Mouse (Mus musculus): Measurements from ENCODE around the gene Trim61. TPM values are rescaled to one million over a fixed set of nuclear protein-coding genes. Genes with fewer than 3 reads are reported as not detected.

Gene Trim61
- not detected in 2 replicates for polyA plus RNA-seq (2014; fragmentation: Nextera tagmentation; extraction: Ambion mirVana)

DNA sequence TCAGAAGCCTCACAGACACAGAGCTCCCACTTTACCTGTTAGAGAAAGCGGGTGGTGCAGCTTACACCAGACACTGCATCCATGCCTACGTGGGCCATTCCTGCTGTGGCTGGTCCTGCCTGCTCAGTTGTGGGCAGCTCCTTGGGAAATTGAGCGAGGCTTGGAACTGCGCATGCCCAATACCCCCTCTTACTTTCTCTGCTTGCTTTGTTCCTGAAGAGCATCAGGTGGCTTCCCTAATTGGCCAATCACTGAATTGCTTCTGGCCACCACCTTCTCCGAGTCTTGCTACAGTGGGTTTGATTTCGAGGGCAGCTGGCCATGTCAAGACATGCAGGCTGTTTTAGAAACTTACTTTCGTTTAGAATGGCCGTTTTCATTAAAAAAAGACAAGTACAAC lies at the start of gene Trim61, which contains the start of gene Trim60:
Gene Trim61, minus strand, starts transcription at position 101 of the 400 bp plus-strand sequence.
Gene Trim60, minus strand, starts transcription at position 162 of the 400 bp plus-strand sequence.
- no peaks in the 10 kb centered on the region for H3K36me3 ChIP-seq (ENCODE audit: control insufficient read depth, insufficient read depth, low read length)
- H3K27me3 ChIP-seq (ENCODE audit: control insufficient read depth, insufficient read depth, low read length) = no peaks in the 10 kb centered on the region
- H3K27ac ChIP-seq (ENCODE audit: low read depth, low read length) = no peak within 1 kb of the TSS
- no peak within 1 kb of the TSS for H3K9ac ChIP-seq (ENCODE audit: low read depth, low read length)
- H3K4me2 ChIP-seq (replicated peaks; ENCODE audit: low read depth, low read length) = no peak within 1 kb of the TSS
- ATAC-seq (ENCODE audit: low FRiP score) (no peak), DNase-seq (ENCODE audit: low spot score) (no peak)
- H3K4me1 ChIP-seq (replicated peaks; ENCODE audit: control insufficient read depth, insufficient read depth, low read length) = no peaks in the 10 kb centered on the region
- 89% methylated on average over 8 of the region's 8 CpGs for WGBS
- H3K9me3 ChIP-seq (ENCODE audit: control insufficient read depth, low read length) = no peaks in the 10 kb centered on the region
- no peak within 1 kb of the TSS for H3K4me3 ChIP-seq (ENCODE audit: low read depth, low read length)

DNA sequence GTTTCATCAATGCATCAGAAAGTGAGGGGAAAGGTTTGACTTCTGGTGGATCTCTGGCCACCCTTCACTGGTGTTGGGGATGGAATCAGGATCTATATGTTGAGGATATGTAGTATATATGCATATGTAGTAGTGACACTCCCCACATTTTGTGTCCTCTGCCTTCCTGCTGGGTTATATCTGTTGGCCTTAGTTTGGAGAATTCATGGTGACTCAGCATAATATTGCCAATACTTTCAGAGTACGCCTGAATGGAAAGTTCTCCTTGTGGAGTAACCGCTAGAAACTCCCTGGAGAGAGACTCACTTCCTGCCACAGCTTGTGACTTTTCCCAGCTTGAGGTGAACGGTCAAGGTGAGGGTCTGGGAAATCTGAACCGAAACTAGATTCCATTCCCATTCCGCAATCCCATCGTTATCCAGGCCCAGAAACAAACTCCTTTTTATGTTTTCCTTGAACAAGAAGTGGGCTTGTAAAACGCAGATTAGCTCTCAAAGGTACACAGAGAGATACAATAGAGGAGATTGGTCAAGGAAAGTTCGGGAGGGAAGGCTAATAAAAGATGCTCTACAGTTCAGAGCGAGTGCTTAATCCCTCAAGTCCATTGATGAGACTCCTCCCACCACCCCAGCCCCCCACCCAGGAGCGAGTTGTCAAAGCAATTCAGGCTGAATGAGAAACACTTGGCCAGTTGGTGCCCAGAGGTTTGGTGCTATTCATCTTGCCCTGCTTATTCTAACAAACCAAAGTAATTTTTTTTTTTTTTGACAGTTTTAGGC lies 49.6 kb upstream of the Trim61 start:
- Histone ChIP-seq H3K9me3 (ENCODE audit: control insufficient read depth, low read length) (no peaks in the 10 kb centered on the region), H3K27me3 (ENCODE audit: control insufficient read depth, insufficient read depth, low read length) (no peaks in the 10 kb centered on the region), H3K9ac (ENCODE audit: low read depth, low read length) (no peak overlapping the region), H3K4me3 (ENCODE audit: low read depth, low read length) (no peak overlapping the region), H3K4me2 (replicated peaks; ENCODE audit: low read depth, low read length) (no peak overlapping the region), H3K27ac (ENCODE audit: low read depth, low read length) (no peak overlapping the region), H3K4me1 (replicated peaks; ENCODE audit: control insufficient read depth, insufficient read depth, low read length) (no peaks in the 10 kb centered on the region), H3K36me3 (ENCODE audit: control insufficient read depth, insufficient read depth, low read length) (no peaks in the 10 kb centered on the region)
- peak; percentile 58; the same call in 1 of the 2 replicates for ATAC-seq (ENCODE audit: low FRiP score)
- 46% methylated on average over 10 of the region's 10 CpGs for WGBS
- DNase-seq (ENCODE audit: low spot score) = no peak

DNA sequence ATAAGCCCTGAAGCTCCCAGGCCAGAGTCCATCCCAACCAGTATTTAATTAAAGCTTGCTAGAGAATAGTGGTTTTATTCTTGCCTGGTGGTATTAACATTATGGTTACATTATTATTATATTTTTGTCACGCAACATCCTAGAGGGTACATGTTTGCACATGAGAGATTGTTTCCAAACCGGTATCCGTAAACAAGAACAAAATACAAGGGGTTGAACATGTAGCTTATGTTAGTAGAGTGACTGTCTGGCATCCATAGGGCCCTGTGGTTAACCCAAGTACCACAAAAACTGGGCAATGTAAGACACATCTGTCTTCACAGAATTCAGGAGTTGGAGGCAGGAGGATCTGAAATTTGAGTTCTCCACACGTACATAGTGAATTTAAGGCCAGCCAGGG lies 48.7 kb upstream of the Trim61 start:
- Histone ChIP-seq H3K4me3 (ENCODE audit: low read depth, low read length) (no peak overlapping the region), H3K36me3 (ENCODE audit: control insufficient read depth, insufficient read depth, low read length) (no peaks in the 10 kb centered on the region), H3K9ac (ENCODE audit: low read depth, low read length) (no peak overlapping the region), H3K9me3 (ENCODE audit: control insufficient read depth, low read length) (no peaks in the 10 kb centered on the region), H3K4me1 (replicated peaks; ENCODE audit: control insufficient read depth, insufficient read depth, low read length) (no peaks in the 10 kb centered on the region), H3K27me3 (ENCODE audit: control insufficient read depth, insufficient read depth, low read length) (no peaks in the 10 kb centered on the region), H3K4me2 (replicated peaks; ENCODE audit: low read depth, low read length) (no peak overlapping the region), H3K27ac (ENCODE audit: low read depth, low read length) (no peak overlapping the region)
- no peak for ATAC-seq (ENCODE audit: low FRiP score)
- 98% methylated on average over 4 of the region's 4 CpGs for WGBS
- no peak for DNase-seq (ENCODE audit: low spot score)

DNA sequence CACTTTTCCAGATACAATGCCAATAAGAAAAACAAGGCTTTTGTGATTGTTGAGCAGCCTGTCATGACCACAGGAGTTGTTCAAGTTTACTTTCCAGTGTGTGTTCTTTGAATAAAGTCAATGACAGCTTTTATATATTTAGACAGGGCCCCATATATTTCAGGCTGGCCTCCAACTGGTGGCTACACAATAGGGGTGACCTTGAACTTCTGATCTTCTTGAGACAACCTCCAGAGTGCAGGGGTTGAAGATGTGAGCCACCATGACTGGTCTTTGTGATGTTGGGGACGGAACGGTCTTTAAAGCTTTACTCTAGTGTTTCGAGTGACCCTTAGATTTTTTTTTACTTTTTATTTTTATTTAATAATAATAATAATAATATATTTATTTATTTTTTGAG lies 47.3 kb upstream of the Trim61 start:
- Histone ChIP-seq H3K36me3 (ENCODE audit: control insufficient read depth, insufficient read depth, low read length) (no peaks in the 10 kb centered on the region), H3K4me3 (ENCODE audit: low read depth, low read length) (no peak overlapping the region), H3K4me2 (replicated peaks; ENCODE audit: low read depth, low read length) (no peak overlapping the region), H3K27ac (ENCODE audit: low read depth, low read length) (no peak overlapping the region), H3K4me1 (replicated peaks; ENCODE audit: control insufficient read depth, insufficient read depth, low read length) (no peaks in the 10 kb centered on the region), H3K9me3 (ENCODE audit: control insufficient read depth, low read length) (no peaks in the 10 kb centered on the region), H3K27me3 (ENCODE audit: control insufficient read depth, insufficient read depth, low read length) (no peaks in the 10 kb centered on the region), H3K9ac (ENCODE audit: low read depth, low read length) (no peak overlapping the region)
- 86% methylated on average over 3 of the region's 3 CpGs for WGBS
- DNase-seq (ENCODE audit: low spot score) (no peak), ATAC-seq (ENCODE audit: low FRiP score) (no peak)

DNA sequence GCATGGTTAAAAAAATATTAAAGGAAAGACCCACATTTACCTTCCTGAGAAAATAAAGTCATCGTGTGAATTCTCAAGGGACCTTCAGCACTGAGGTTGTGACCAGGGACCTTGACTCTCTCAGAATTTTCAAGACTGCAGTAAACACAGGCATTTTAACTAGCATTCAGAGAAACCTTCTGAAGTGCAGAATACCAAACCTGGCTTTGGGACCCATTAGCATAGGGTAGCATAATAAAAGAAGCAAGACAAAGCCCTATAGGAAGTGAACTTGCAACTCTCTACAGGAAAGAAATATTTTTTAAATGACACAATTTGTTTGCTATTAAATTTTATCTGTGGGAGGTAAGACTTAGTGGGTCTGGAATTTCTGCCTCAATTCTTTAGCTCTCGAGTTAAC lies 45.7 kb upstream of the Trim61 start:
- 57% methylated on average over 2 of the region's 2 CpGs for WGBS
- H3K4me3 ChIP-seq (ENCODE audit: low read depth, low read length) = no peak overlapping the region
- no peaks in the 10 kb centered on the region for H3K36me3 ChIP-seq (ENCODE audit: control insufficient read depth, insufficient read depth, low read length)
- no peaks in the 10 kb centered on the region for H3K4me1 ChIP-seq (replicated peaks; ENCODE audit: control insufficient read depth, insufficient read depth, low read length)
- H3K9ac ChIP-seq (ENCODE audit: low read depth, low read length) = no peak overlapping the region
- no peak overlapping the region for H3K4me2 ChIP-seq (replicated peaks; ENCODE audit: low read depth, low read length)
- no peaks in the 10 kb centered on the region for H3K9me3 ChIP-seq (ENCODE audit: control insufficient read depth, low read length)
- no peaks in the 10 kb centered on the region for H3K27me3 ChIP-seq (ENCODE audit: control insufficient read depth, insufficient read depth, low read length)
- DNase-seq (ENCODE audit: low spot score) = no peak
- no peak overlapping the region for H3K27ac ChIP-seq (ENCODE audit: low read depth, low read length)
- ATAC-seq (ENCODE audit: low FRiP score) = no peak

DNA sequence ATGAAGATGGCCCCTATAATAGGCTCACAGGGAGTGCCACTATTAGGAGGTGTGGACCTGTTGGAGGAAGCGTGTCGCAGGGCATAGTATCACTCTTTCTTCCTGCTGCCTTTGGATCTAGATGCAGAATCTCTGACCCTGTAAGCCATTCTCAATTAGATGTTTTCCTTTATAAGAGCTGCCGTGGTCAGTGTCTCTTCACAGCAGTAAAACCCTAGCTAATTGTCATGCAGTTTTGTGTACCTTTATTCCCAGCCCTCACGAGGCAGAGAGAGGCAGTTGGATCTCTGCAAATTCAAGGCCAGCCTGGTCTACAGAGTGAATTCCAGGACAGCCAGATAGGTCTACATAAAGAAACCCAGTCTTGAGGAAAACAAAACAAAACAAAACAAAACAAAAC lies 43.9 kb upstream of the Trim61 start:
- H3K9me3 ChIP-seq (ENCODE audit: control insufficient read depth, low read length) = no peaks in the 10 kb centered on the region
- H3K4me3 ChIP-seq (ENCODE audit: low read depth, low read length) = no peak overlapping the region
- no peak overlapping the region for H3K9ac ChIP-seq (ENCODE audit: low read depth, low read length)
- 81% methylated on average over 4 of the region's 4 CpGs for WGBS
- no peaks in the 10 kb centered on the region for H3K36me3 ChIP-seq (ENCODE audit: control insufficient read depth, insufficient read depth, low read length)
- ATAC-seq (ENCODE audit: low FRiP score) = no peak
- H3K27me3 ChIP-seq (ENCODE audit: control insufficient read depth, insufficient read depth, low read length) = no peaks in the 10 kb centered on the region
- H3K4me2 ChIP-seq (replicated peaks; ENCODE audit: low read depth, low read length) = no peak overlapping the region
- no peak for DNase-seq (ENCODE audit: low spot score)
- no peaks in the 10 kb centered on the region for H3K4me1 ChIP-seq (replicated peaks; ENCODE audit: control insufficient read depth, insufficient read depth, low read length)
- no peak overlapping the region for H3K27ac ChIP-seq (ENCODE audit: low read depth, low read length)

DNA sequence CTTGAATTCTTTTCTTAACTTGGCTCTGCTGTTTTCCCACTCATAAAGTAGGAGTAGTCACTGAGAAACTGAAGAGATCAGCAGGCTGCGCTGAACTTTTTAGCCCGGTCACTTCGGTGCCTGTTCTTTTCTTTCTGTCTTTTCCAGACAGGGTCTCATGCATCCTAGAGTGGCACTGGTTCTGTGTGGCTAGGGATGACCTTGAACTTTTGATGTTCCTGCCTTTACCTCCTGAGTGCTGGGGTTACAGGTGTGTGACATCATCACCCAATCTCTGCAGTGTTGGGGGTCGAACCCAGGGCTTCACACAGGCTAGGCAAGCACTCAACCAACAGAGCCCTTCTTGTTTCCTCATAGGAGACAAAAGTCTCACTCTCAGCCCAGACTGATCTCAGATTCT lies 38.4 kb upstream of the Trim61 start:
- DNase-seq (ENCODE audit: low spot score) = no peak
- H3K4me1 ChIP-seq (replicated peaks; ENCODE audit: control insufficient read depth, insufficient read depth, low read length) = no peaks in the 10 kb centered on the region
- no peak; the same call in 1 of the 2 replicates for ATAC-seq (ENCODE audit: low FRiP score)
- WGBS = 93% methylated on average over 4 of the region's 4 CpGs
- H3K4me2 ChIP-seq (replicated peaks; ENCODE audit: low read depth, low read length) = no peak overlapping the region
- H3K36me3 ChIP-seq (ENCODE audit: control insufficient read depth, insufficient read depth, low read length) = no peaks in the 10 kb centered on the region
- H3K4me3 ChIP-seq (ENCODE audit: low read depth, low read length) = no peak overlapping the region
- H3K9me3 ChIP-seq (ENCODE audit: control insufficient read depth, low read length) = no peaks in the 10 kb centered on the region
- no peaks in the 10 kb centered on the region for H3K27me3 ChIP-seq (ENCODE audit: control insufficient read depth, insufficient read depth, low read length)
- no peak overlapping the region for H3K27ac ChIP-seq (ENCODE audit: low read depth, low read length)
- H3K9ac ChIP-seq (ENCODE audit: low read depth, low read length) = no peak overlapping the region

DNA sequence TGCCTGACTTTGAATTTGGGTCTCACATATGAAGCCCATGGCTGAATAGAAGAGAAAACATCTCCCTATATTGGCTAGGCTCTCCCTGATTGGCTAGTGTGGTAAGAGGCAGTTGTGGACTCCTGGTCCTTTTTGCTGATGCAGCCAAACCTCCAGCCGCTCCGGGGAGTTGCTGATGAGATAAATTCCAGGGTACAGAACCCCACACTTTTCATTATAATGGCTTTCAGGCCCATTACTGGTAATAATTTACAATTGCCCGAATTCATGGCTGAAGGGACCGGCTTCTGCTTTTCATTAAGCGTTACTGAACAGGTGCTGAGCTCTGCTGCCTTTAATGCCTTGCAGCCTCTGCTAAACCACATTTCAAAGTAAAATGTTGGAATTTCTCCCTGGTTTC lies 35.6 kb upstream of the Trim61 start:
- WGBS = 61% methylated on average over 5 of the region's 5 CpGs
- DNase-seq (ENCODE audit: low spot score) = no peak
- H3K36me3 ChIP-seq (ENCODE audit: control insufficient read depth, insufficient read depth, low read length) = no peaks in the 10 kb centered on the region
- no peaks in the 10 kb centered on the region for H3K9me3 ChIP-seq (ENCODE audit: control insufficient read depth, low read length)
- no peaks in the 10 kb centered on the region for H3K4me1 ChIP-seq (replicated peaks; ENCODE audit: control insufficient read depth, insufficient read depth, low read length)
- H3K27ac ChIP-seq (ENCODE audit: low read depth, low read length) = no peak overlapping the region
- no peak for ATAC-seq (ENCODE audit: low FRiP score)
- no peak overlapping the region for H3K4me3 ChIP-seq (ENCODE audit: low read depth, low read length)
- no peaks in the 10 kb centered on the region for H3K27me3 ChIP-seq (ENCODE audit: control insufficient read depth, insufficient read depth, low read length)
- H3K9ac ChIP-seq (ENCODE audit: low read depth, low read length) = no peak overlapping the region
- no peak overlapping the region for H3K4me2 ChIP-seq (replicated peaks; ENCODE audit: low read depth, low read length)

DNA sequence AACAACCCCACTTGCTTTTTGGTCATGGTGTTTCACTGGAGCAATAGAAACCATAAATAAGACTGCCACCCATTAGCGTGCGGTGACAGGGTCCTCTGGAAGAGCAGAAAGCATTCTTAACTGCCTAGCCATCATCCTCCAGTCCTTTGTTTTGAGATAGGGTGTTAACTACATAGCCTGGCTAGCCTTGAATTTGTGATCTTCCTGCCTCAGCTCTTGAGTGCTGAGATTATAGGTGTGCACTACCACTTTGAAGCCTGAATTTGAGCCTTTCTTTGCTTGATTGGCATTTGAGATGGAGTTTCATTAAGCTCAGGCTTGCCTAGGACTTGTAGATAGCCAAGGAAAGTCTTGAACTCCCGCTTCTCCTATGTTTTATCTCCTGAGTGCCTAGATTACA lies 35.2 kb upstream of the Trim61 start:
- Histone ChIP-seq H3K9me3 (ENCODE audit: control insufficient read depth, low read length) (no peaks in the 10 kb centered on the region), H3K9ac (ENCODE audit: low read depth, low read length) (no peak overlapping the region), H3K27ac (ENCODE audit: low read depth, low read length) (no peak overlapping the region), H3K36me3 (ENCODE audit: control insufficient read depth, insufficient read depth, low read length) (no peaks in the 10 kb centered on the region), H3K4me1 (replicated peaks; ENCODE audit: control insufficient read depth, insufficient read depth, low read length) (no peaks in the 10 kb centered on the region), H3K27me3 (ENCODE audit: control insufficient read depth, insufficient read depth, low read length) (no peaks in the 10 kb centered on the region), H3K4me2 (replicated peaks; ENCODE audit: low read depth, low read length) (no peak overlapping the region), H3K4me3 (ENCODE audit: low read depth, low read length) (no peak overlapping the region)
- WGBS = 96% methylated on average over 3 of the region's 3 CpGs
- DNase-seq (ENCODE audit: low spot score) = no peak
- no peak for ATAC-seq (ENCODE audit: low FRiP score)

Data from hindbrain, embryonic 11.5 days (tissue).